Mouse (Mus musculus) regulatory T cell (primary cell): ENCODE data around the gene Ror1.

Source experiments
- in situ Hi-C: fragments of 300-600 bp; cut with MboI, MseI; formaldehyde crosslinking; loops from one replicate; pipeline ENCODE4 v1.15.1; 2025; ENCODE audit warnings: high pct_unique_total_duplicates

The Ror1 gene

DNA sequence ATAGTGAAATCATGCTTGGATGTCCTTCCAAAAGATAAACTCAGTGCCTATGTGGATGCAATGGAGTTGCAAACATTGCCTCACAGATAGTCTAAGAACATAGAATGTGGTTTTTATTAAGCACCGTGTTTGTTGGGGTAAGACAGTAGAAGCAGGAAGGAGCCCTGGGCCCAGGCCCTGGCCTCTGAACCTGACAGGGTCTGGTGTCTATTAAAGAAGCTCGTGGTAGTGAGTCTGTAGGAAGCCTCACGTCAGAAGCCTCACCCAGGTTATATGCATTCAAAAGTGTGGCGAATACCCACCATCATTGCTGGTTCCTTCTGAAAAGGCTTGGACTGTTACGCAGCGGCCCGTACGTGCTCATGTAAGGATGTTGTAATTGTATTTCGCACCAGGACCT, 157.8 kb downstream of the Ror1 start:
- in situ Hi-C loops, result no loop called here

DNA sequence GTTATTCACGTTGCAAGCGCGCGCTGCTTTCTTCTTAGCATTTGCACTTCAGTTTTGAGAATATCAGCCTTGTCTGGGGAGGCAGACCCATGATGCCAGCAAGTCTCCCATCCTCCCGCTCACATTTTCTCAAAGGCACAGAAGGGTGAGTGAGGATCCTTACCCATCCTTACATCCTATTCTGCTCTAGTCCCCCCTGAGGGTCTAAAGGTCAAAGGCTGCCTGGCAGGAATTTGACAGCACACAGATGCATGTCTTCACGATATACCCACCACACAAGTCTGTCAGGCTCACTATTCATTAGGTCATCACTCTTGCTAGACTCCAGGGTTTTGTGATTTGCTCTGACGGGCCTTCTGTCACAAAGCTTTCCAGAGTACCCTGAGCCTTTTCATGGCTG, 158.2 kb downstream of the Ror1 start:
- in situ Hi-C loops, result no loop called here

DNA sequence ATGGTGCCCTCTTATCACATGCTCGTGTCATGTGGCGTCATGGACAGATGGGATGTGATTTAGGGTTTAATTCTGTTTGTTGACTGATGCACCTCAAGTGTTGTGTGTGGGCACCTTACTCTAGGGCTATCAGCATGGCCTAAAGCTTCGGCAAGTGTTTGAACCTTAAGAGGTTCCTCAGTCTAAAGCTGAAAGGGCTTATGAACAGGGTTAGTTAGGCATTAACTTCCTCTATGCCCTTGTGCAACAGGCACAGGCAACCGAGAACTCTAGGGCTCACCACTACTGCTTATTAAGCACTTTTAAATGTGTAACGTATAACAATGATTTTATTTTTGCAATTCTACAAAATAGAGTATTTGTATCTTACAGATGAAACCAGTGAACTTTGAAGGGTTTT, 162.9 kb downstream of the Ror1 start:
- in situ Hi-C loops, result no loop called here

DNA sequence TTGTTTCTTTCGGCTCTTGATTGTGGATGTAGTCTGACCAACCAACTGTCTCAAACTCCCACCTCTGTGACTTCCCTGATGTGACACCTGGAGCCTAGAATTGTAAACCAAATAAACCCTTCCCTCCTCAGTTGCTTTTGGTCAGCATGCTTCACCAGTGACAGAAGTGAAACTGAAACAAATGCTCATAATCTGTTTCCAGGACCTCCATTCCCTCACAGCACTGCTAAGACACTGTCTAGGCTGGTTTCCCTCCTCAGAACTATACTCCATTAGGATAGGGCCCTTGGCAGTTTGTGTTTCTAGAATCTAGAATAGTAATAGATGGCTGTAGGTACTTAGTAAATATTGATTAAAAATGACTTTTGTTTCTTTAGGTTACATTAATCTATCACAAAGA, 168.3 kb downstream of the Ror1 start:
- in situ Hi-C loops, result no loop called here

DNA sequence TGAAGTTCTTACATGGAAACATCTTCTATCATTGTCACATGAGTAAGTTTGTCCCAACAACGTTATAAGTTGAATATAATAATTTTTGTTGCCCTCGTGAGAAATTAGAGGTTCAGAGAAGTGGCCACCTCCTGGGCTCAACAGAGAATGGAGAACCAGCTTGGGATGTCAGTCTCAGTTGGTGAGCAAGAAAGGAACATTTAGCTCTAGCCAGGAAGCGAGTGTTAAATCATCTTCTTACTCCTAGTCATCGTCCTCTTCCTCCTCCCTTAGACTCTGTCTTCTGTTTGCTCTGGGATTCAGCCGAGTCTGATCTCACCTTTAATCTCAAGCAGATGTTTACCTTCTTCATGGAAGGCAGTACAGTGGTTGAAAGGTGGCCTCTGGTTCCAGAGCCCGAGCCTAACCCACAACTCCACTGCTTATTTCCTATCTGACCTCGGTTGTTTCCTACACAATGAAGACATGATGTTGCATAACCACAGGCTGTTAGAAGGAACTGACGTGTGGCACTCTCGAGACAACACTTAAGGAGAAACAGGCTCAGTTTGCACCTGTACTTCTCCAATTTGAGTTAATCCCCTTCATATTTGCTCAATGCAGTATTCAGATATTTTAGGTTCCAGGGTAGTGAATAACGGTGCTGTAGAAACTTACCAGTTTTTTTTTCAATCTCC, 175.6 kb downstream of the Ror1 start:
- in situ Hi-C loops, result no loop called here

DNA sequence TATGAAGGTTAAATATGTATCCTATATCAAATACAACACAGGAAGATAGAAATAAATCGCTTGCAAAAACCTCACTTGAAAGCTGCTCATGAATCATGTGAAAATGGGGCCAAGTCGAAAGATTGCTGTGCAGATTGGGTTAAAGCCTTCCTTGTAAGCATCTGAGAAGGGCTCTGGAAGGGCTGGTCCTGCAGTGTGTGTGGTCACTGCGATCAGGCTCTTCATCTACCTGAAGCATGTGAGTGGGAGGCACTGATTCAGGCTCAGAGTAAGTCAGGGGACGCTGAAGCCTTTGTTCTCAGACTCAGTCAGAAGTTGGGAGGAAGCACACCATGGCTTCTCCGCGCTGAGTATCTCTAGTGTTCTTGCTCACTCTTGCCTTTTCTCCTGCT, 176.1 kb downstream of the Ror1 start:
- in situ Hi-C loops, result no loop called here

DNA sequence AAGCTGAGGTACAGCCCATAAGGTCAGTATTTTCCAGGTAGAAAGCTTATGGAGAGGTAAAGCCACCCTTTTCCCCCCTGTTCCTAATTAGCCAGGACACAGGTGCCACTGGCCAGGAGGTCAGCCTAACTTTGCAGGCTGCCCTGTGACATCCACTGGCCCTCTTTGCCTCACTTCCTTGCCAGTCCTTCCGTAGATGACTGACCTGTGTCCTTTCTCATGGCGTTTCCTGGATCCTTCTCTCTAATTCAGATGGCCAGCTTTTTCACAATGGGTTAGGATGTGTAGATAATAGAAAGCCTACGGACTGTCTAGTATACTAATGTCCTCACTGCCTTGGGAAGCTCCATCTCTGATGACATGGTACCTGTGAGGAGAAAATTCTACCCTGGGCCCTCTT, 177.8 kb downstream of the Ror1 start:
- in situ Hi-C loops, result no loop called here

DNA sequence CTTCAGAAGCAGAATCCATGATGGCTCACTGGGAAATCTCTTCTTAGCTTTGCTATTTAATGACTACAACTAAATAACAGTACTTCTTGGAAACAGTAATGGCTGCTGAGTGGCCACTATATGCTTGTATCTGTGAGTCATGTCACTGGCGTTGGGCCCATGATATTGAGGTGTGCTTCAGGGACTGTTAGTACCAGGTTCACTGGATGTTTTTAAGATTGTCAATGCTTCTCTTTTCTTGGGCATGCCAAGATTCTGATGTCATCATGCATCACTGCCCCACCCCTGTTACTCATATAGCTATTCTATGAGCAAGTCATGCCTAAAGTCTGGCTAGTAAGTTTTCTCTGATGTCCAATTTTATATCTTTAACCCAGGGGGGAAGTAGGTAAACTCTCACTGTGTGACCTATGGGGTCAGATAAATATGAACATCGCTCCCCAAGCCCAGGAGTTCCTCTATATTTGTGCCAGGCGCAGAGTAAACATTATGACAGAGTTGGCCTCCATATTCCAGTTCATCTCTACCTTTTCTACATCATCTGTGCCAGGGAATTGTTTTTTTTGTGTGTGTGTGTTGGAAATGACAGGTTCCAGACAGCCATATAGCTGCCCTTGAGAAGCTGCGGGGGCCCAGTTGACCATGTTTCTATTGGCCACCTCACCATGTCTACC, 178.4 kb downstream of the Ror1 start:
- in situ Hi-C loops, result no loop called here

DNA sequence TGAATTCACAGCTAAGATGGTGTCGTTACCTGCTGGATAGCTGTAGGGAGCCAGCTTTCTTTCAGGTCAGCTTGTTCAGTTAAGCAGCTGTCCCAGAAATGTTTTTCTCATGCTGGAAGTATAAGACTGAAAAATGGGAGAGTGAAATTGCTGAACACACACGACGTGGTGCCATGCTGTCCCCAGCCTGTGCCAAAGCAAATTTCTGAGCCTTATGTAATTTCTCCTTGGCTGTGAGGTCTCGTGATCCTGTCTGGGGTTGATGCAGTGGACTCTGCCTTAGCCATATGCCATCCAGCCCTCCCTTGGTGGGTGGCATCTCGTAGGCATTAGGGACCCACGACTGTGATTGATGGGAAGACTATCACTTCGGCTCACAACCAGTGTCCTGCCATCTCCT, 180.9 kb downstream of the Ror1 start:
- in situ Hi-C loops, result no loop called here

DNA sequence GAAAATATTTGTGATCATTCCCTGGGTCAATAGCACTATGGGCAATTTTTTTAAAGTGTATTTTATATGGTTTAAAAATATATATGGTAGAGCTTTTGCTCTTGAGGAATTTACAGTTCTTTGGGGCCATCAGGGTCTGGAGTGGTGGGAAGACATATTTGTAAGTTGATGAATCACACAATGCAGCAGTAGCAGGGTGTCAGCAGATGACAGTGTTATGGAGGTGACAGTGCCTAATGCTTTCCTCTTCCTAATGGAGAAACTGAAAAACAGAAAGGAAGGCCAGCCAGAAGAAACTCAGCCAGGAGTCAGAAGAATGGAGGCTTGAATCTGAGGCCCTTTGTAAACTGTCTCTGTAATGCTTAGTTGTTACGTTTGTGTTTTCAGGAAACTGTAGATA, 181.4 kb downstream of the Ror1 start:
- in situ Hi-C loops, result no loop called here

DNA sequence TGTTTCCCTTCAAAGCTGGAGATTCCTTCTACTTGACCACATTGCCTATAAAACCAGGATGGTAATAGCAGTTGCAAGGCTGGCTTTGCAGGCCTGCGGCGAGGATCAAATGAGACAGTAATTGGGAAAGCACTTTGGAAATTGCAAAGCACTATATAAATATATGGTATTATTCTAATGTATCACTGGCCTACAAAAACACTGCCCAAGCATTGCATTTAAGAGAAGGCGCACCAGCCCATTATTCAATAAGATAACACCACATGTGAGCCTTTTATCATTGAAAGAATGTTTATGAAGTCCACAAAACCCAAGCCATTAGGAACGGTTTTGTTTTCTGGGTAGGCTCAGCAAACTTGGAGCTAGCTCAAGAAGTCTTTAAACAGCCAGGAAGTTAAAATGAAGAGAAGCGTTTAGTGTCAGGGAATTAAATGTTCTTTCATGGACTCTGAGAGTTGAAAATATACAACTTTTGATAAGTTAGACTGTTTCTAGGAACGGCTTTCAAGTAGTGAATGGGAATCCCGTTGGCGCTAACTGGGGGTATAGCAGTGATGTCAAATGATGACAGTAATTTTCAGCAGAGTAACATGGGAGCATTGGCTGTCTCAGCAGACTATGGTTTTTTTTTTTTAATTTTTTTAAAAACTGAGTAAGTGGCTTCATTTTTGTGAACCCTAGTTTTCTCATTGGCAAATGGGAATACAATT, 187.7 kb downstream of the Ror1 start:
- in situ Hi-C loops, result no loop called here

DNA sequence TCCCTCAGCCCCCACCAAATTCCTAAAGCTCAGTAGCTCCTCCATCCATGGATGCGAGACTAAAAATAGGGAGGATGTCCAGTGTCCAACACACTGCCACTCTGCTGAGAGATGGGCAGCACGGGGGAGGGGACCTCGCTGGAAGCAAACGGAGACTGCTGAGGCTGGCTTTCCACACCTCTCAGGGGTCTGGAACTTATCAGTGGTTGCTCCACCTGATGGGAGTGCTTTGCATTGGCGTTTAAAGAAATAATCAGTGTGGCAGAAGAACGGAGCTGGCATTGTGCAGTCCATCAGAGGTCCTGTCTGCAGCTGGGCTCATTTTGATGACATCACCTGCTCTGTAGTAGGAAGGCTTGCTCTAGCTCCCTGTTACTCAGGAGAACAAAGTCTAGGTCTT, 188.9 kb downstream of the Ror1 start:
- in situ Hi-C loops, result no loop called here

DNA sequence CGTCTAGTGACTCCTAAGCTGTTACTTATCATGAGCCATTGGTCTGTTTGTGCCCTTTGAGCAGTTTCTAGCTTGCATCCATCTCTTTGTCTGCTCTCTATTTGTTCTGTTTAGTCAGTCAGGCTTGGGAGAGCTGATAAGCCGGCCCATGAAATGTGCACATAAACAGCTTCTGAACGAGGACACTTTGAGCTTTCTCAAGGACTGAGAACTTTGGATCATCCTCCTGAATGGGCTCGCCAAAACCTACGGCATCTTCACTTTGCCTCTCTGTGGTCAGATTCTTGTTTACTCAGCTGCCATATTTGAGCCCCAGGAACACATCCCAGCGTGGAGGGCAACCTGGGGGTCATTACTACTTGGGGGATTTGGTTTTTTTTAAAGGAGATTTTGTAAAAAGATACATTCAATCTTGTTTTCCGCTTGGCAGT, 190.5 kb downstream of the Ror1 start:
- in situ Hi-C loops, result no loop called here

DNA sequence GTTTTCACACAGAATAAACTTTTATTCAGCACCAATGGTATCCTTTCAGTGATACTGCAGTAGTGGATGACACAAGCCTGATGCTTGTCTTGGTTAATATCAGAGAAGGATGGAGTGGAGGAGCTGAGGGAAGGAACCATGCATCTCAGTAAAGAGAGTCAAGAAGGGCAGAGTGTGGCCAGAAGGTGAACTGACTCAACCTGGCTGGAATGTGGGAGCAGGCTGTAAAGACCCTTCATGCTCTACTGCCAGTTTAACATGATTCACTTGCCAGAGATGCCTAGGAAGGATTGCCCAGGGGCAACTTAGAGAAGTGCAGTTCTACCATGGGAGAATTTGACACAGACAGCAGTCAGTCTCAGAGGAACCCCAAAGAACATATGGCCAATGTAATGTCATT, 191.2 kb downstream of the Ror1 start:
- in situ Hi-C loops, result no loop called here

DNA sequence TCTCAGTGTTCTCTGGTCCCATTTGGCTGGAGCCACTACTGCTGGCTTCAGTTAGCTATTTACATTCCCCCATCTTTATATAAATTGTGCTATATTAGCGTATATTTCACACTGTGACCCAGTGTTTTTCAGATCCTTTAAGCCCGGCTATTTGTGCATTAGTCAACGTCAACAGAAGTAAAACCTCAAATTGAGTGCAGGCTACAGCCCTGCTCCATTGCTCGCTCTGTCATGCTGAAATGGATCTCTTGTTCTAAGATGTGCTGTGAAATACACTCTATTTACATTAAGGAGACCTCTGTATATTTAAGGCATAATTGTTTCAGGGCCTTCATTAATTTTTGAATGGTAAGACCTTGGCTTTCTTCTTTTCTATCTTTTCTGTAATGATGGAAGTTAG, 192.2 kb downstream of the Ror1 start:
- in situ Hi-C loops, result no loop called here

DNA sequence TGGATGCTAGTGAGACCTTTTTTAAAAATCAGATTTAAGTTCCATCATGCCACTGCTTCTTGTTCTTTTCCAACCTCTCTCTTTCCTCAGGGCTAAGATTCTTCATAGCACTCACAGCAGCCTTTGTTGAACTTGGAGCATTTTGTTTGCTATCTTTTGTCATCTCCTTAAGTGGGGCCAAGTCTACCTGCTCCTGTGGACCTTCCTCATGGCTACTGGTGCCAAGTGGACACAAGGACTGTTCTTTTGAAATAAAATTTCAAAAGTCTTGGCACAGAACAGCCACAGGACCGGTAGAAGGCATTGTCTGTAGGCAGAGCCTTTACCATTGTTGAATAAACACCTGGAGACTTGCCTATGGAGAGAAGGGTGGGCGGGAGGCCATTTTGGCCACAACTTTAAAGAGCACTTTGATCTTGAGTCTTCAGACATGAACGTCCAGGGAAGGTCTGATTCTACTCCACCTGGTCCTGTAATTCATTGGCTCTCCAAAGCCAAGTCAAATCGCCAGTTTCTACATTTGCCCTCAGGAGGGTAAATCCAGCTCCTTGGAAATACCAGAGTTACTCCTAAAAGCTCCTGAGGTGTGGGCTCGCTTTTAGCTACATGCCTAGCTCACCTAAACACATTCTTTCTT, 195.5 kb downstream of the Ror1 start:
- in situ Hi-C loops, result no loop called here

DNA sequence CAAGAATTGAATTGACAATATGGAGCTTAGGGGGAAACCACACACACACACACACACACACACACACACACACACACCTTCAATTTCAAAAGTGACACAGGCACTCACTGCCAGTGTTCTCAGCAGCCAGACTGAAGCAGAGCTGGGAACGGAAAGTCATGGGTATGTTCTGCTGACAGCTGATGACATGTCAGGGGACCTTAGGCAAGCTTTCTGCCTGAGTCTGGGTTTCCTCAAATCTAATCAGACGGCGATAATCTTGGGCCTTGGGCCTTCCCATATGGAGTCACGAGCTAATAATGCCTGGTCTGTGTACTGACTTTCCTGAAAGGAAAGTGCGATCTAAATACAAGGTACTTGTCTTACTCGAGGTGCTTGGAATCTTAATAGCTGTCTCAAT, 202.1 kb downstream of the Ror1 start:
- in situ Hi-C loops, result no loop called here

DNA sequence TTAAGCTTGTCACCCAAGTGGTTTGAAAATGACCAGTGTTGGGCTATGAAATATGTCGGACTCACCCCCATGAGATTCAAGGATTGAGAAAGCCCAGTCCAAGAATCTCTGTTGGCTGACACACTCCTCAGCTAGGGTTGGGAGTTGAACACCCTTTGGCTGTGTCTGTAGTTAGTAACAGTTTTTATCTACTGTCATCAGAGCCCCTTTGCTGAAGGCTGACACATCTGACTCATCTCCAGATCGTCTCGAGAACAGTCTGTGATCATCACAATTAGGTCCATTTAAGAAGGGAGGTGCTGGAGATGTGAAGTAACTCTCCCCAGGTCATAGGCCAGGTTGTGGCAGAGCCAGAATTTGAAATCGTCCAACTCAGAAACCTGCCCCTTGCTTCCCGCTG, 203.0 kb downstream of the Ror1 start:
- in situ Hi-C loops, result no loop called here

DNA sequence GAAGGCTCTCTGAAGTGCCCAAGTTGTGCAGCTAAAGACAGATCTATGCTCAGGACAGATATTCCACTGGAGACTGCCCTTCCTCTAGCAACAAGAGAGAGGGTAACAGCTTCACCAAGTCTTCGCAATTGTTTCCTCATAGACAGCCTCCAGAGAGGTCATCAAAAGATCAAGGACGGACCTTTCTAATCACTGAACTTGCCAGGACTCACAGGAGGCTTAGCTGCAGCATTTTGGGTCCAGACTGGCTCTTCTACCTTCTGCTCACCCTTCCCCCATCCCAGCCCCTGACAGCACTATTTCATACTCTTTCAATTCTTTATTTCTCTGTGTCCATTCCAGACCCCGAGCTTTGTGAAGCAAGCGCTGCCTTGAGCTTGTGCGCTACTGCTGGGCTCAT, 204.6 kb downstream of the Ror1 start:
- in situ Hi-C loops, result no loop called here

DNA sequence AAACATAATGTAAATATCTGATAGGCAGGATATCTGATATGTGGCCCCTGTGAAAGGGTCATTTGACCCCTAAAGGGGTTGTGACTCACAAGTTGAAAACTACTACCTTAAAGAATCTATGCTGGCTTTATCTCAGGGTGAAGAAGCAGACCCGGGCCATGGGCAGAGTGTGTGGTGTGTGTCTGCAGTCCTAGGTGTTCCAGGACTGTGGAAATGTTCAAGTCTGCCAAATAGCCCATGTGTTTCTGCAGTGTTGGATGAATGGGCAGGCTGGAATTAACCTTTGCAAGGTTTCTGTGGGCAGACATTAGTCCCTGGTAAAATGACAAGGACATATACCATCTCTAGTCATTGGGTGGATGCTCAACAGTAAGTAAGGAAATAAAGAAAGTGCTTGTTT, 205.8 kb downstream of the Ror1 start:
- in situ Hi-C loops, result no loop called here

DNA sequence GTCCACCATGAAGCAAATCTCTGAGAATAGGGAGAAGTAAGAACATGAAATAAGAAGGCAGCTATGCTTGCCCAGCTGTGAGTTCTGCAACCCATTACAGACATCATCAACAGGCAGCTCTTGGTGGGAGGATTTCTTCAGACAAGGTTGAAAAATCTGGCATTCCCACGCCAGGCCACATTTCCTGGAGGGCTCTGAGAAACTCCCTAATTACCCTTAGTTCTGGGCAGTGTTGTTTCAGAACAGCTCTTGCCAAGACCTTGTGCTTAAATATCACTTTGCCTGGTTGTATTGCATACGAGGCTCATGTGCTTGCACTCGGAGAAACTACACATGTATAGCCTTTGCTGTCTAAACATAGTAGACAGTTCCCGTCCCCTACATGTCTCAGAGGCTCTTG, 211.8 kb downstream of the Ror1 start:
- in situ Hi-C loops, result no loop called here

DNA sequence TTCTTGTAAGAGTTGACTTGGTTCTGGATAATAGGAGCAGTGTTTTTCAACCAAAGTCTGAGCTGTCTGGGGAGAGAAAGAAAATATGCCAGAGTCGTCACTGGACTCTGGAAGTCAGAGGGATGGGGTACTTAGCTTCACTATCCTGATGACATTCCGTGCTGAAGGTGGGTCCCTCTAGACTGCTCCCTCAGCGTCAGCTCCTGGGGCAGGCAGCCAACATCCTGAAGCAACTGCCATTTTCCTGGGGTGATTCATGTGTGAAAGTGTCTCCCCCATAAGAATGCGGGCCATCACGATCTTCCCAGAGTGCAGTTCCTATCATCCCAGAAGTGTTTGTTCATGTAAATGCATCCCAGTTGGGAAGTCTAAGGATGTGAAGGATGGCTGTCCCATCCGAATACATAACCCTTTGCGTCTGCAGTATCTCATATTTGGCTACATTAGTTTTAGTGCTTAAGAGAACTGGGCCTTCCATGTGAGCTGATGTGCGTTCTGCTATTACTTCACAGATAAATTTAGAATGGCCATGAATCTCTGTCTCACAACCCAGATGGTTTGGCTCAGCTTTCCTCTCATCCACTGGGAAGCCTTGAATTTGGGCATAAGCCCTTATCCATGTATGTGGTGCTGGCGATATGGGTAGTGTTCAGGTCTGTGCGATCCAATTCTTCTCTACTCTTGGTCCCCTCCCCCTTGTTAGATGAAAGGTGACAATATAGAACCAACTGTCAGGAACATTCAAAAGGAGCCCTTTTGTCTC, 216.4 kb downstream of the Ror1 start:
- in situ Hi-C loops, result no loop called here
